Mouse (Mus musculus) T-cell, adult 2 months (primary cell): ENCODE measurements around the gene Cdiptos.

Experiments used
- DNase-seq: peaks from one replicate; pipeline ENCODE4 v3.0.0; 2022; ENCODE audit warnings: low spot score

The Cdiptos gene

GRCm38 (mm10) chr7:126975493-126975892, 405 bp downstream of the Cdiptos start:
- no peak for DNase-seq

- no peak for DNase-seq
Measured at GRCm38 (mm10) chr7:126967361-126967760, 8.5 kb downstream of the Cdiptos start.

- DNase-seq, result no peak
Measured at GRCm38 (mm10) chr7:126965568-126965967, 10.3 kb downstream of the Cdiptos start.

- no peak for DNase-seq
Measured at GRCm38 (mm10) chr7:126963548-126964286, 12.2 kb downstream of the Cdiptos start.

GRCm38 (mm10) chr7:126961965-126962364, 13.9 kb downstream of the Cdiptos start:
- no peak for DNase-seq

GRCm38 (mm10) chr7:126961095-126961494, 14.8 kb downstream of the Cdiptos start:
- no peak for DNase-seq

GRCm38 (mm10) chr7:126959780-126960179, 16.1 kb downstream of the Cdiptos start:
- no peak for DNase-seq

- no peak for DNase-seq
Measured at GRCm38 (mm10) chr7:126955125-126955524, 20.8 kb downstream of the Cdiptos start.

GRCm38 (mm10) chr7:126952646-126953045, 23.3 kb downstream of the Cdiptos start:
- no peak for DNase-seq

- DNase-seq, result no peak
Measured at GRCm38 (mm10) chr7:126951741-126952140, 24.2 kb downstream of the Cdiptos start.

GRCm38 (mm10) chr7:126950647-126951615, 25.0 kb downstream of the Cdiptos start:
- no peak for DNase-seq

GRCm38 (mm10) chr7:126949793-126950646, 25.9 kb downstream of the Cdiptos start, which contains the start of gene Sez6l2:
TSS of gene Sez6l2 (plus strand) at chr7:126950563.
- peak; percentile 77 for DNase-seq

GRCm38 (mm10) chr7:126949403-126949792, 26.5 kb downstream of the Cdiptos start, which contains the start of gene Asphd1:
TSS of gene Asphd1 (minus strand) at chr7:126949582.
- DNase-seq, result no peak

- DNase-seq, result no peak
Measured at GRCm38 (mm10) chr7:126948626-126949025, 27.3 kb downstream of the Cdiptos start.

- peak; percentile 39 for DNase-seq
Measured at GRCm38 (mm10) chr7:126946530-126946929, 29.4 kb downstream of the Cdiptos start.

- no peak for DNase-seq
Measured at GRCm38 (mm10) chr7:126941801-126942200, 34.1 kb downstream of the Cdiptos start.

GRCm38 (mm10) chr7:126941171-126941570, 34.7 kb downstream of the Cdiptos start:
- DNase-seq, result no peak

- no peak for DNase-seq
Measured at GRCm38 (mm10) chr7:126932652-126933051, 43.2 kb downstream of the Cdiptos start.

GRCm38 (mm10) chr7:126929046-126929445, 46.9 kb downstream of the Cdiptos start:
- no peak for DNase-seq

- DNase-seq, result peak; percentile 94
Measured at GRCm38 (mm10) chr7:126928384-126929037, 47.4 kb downstream of the Cdiptos start, which contains the start of gene Kctd13. TSS of gene Kctd13 (plus strand) at chr7:126928879.

- no peak for DNase-seq
Measured at GRCm38 (mm10) chr7:126926299-126926698, 49.6 kb downstream of the Cdiptos start.
